Mouse (Mus musculus) layer of hippocampus, adult 9-11 months (tissue): ENCODE measurements around the gene Eif1b.
"Not testable (repeated sequence)": the region's sequence is repeated elsewhere in the genome, so short reads cannot be mapped to it uniquely, and the experiment has no call there.

Experiments
- DNase-seq: peaks from one replicate; pipeline ENCODE4 v3.0.0; 2022

Eif1b gene

DNA sequence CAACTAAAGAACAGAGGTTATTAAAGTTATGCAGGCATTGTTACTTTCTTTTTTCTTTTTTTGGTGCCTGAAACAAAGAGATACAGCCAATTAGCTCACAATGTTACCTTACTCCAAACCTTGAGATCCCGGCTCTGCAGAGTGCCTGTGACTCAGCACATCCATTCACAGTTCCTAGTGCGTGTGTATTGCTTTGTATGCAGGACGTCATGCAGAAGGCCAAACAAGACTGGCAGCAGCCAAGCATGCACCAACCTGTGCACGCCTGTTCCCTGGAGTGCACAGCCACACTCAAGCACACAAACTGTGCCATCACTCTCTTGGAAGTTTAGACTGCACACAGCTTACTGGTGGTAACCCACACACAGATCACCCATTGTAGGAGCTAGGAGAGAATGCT lies 35.2 kb downstream of the Eif1b start:
- DNase-seq: no peak

DNA sequence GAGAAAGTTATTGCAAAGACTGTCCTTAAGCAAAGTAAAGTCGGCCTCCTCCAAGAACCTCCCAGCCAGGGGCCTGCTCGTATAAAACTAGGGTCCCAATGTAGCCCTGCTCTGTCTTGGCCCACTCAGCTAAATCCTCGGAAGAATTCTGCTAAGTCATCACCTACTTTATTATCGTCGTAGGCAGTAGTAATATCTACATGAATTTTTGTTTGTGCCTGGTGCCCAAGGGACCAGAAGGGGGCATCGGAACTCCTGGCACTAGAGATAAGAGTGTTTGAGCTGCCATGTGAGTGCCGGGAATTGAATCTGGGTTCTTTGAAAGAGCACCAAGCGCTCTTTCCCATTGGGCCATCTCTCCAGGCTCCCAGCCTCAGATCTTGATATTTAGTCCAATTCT lies 35.9 kb downstream of the Eif1b start:
- no peak for DNase-seq

DNA sequence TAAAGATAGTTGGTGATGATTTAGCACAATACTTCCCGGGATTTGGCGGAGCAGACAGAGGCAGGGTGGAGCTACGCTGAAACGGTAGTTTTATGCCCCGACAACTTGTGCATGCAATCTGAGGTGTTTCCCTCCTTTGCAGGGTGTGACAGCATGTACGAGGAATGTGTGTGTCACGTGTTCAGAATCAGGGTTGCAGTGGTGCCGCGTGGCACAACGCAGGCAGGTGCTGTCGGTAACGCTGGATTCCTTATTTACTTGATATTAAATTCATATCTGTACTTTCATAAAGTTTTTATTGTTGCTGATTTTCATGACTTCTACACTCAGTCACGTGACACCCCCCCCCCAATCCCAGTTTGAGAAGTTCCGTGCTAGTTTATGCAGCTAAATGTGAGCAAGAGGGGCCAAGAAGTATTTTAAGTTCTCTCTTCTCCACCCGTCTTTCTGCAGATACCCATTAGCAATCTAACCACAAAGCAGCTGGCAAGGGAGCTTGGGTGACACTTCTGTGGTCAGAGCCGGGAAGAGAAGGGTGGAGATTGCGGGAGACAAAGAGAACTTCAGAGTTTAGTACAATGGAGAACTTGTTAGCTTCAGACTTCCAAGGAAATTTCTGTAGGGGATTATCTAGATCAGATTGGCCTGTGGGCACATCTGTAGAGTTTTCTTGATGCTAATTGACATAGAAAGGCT lies 36.9 kb downstream of the Eif1b start:
- DNase-seq: no peak

DNA sequence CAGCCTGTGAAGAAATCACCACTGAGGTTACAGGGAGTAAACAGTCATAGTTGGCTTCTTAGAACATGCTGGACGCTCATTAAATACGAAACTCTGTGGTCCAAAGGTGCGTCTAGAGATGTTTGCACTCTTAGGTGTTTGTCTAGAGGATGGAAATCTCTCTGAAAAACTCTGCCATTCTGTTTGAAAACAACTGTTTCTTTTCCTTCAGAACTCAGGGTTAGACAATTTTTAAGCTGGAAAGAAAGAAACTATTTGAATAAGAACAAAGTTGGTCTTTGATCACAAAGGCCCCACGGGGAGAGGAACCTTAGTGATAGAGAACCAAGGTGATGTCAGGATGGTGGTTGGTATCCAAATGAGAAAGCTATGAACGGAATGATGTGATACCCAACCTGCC lies 38.4 kb downstream of the Eif1b start:
- DNase-seq: no peak

DNA sequence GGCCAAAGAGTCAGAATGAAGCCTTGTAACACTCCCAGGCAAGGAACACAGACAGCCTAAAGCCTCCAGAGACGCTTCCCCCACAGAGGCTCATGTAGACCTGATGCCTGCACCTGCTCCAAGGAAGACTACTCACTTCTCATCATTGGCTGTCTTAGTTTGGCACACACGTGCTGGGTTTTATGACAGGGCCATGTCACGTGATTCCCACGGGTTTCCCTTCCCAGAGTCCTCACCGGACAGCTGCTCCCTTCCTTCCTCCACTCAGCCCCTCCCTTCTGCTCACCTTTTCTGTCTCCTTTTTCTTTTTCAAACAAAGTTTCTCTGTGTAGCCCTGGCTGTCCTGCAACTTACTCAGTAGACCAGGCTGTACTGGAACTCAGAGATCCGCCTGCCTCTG lies 40.0 kb downstream of the Eif1b start:
- no peak for DNase-seq

DNA sequence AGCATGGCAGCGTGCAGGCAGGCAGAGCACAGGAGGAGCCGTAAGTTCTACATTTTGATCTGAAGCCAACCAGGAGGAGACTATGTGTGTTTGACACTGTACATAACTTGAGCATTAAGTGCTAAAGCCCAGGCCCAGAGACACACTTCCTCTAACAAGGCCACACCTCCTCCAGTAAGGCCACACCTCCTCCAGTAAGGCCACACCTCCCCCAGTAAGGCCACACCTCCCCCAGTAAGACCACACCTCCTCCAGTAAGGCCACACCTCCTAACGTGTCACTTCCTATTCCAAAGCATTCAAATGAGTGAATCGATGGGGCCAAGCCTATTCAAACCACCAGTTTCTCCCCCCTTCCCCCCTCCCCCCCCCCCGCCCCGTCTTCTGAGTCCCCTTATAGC lies 40.7 kb downstream of the Eif1b start:
- DNase-seq: no peak

DNA sequence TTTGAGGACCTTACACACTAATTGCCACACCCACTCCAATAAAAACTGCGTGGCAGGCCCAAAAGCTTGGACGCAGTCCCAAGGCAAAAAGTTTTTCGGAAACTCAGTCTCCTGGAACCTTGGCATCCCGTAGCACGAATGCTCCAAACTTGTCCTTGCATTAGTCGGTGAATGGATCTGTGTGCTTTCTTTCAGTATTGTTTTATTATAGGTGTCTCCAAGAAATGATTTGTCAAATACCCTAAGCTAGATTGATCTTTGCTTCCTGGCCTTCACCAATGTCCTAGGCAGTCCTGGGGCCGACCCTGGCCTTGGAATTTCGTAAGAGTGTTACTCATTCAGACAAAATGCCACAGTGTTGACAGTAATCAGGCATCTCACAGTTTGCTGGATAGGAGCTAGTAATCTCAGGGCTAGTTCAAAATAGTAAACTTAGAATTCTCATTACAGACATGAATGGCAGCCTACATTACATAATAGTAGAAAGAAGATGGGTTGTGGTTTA lies 41.5 kb downstream of the Eif1b start:
- not testable (repeated sequence) for DNase-seq

DNA sequence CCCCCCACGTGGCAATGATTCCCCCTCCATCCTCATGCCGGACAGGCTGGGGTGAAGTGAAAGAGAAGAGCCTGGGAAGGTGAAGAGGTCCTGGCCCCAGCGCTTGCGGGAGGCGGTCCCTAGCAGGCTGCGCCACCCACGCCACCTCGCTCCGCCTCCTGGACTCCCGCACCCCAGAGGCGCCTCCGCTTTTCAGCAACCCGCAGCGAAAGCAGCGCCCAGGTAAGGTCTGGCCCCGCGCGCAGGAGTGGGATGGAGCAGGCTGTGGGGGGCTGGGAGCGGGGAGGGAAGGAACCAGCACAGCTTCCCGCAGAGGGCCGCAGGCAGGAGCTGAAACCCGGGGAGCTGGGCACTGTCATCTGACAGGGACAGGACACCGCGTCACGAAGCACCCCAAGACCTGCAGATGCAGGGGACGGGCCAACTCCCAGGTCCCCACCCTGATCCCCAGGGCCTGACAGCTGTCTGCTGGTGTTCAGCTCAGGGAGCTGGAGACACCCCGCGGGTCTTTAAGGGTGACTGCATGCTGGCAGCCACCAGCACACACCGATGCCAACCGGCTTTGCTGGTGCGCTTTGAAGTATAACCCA lies 47.7 kb downstream of the Eif1b start, which contains the start of gene Entpd3:
TSS of gene Entpd3 (plus strand) at position 157 of the 590 bp plus-strand sequence.
- DNase-seq: peak; percentile 5

DNA sequence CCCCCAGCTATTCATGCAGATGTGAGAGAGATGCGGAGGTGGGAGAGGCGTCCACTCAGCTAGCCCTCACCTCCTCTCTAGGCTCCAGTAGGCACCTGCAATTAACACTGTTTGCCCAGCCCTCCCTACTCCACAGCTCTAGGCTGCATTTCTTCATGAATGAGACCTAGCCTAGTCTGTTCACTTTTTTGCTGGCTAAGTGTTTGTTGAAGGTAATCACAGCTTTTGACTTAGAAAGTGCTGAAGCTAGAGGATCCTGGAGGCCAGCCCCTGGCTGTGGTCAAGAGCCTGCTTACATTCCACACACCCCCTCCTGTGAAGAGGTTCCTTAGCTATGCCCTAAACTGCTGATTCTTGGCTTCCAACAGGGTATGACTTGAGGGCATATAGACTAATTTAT lies 49.4 kb downstream of the Eif1b start:
- no peak for DNase-seq

DNA sequence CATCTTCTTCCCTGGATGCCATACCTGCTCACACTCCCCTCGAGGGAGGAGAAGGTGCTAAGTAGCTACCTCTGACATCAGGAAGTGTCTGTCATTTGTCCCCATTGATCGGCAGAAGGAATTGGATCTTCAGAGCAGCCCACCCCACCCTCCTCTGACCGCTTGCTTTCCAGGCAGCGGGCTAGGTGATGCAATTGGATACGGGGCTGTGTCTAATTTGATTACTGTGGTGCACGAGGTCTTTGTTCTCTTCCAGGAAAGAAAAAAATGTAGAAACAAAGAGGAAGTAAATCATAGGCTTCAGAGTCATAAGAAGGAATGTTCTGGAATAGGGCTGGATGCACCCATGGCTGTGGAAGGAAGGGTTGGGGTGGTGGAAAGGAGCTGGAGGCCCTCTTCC lies 50.2 kb downstream of the Eif1b start:
- no peak for DNase-seq
